Mouse (Mus musculus): ENCODE measurements around the gene Eif3f.

The Eif3f gene

GRCm38 (mm10) chr7:108933794-108934731 lies at the start of gene Eif3f:
TSS of gene Eif3f (plus strand) at chr7:108934417.
- DNase-seq = peak; percentile 91

- no peak for DNase-seq
Observed at GRCm38 (mm10) chr7:108884906-108885305, 49.3 kb upstream of the Eif3f start, which contains the start of gene Olfr518. TSS of gene Olfr518 (minus strand) at chr7:108885006.

GRCm38 (mm10) chr7:108894320-108894719 lies 39.9 kb upstream of the Eif3f start, which contains the start of gene Olfr519:
TSS of gene Olfr519 (minus strand) at chr7:108894420.
- DNase-seq = no peak

GRCm38 (mm10) chr7:108903969-108904368 lies 30.2 kb upstream of the Eif3f start:
- no peak for DNase-seq

- DNase-seq = no peak
Observed at GRCm38 (mm10) chr7:108927043-108927442, 7.2 kb upstream of the Eif3f start.

- no peak for DNase-seq
Observed at GRCm38 (mm10) chr7:108928280-108929188, 5.7 kb upstream of the Eif3f start.

GRCm38 (mm10) chr7:108929726-108930393 lies 4.4 kb upstream of the Eif3f start, which contains the start of gene Nlrp10:
TSS of gene Nlrp10 (minus strand) at chr7:108930178.
- DNase-seq = no peak

- no peak for DNase-seq
Observed at GRCm38 (mm10) chr7:108934836-108935235, 619 bp downstream of the Eif3f start.

- no peak for DNase-seq
Observed at GRCm38 (mm10) chr7:108935411-108935810, 1.2 kb downstream of the Eif3f start.

- DNase-seq = no peak
Observed at GRCm38 (mm10) chr7:108936591-108936990, 2.4 kb downstream of the Eif3f start.

GRCm38 (mm10) chr7:108941466-108941865 lies 7.2 kb downstream of the Eif3f start:
- DNase-seq = no peak

- DNase-seq = peak; percentile 51
Observed at GRCm38 (mm10) chr7:108944002-108944401, 9.8 kb downstream of the Eif3f start.

- DNase-seq = no peak
Observed at GRCm38 (mm10) chr7:108948611-108949010, 14.4 kb downstream of the Eif3f start.

GRCm38 (mm10) chr7:108949301-108949700 lies 15.1 kb downstream of the Eif3f start:
- no peak for DNase-seq

- peak; percentile 21 for DNase-seq
Observed at GRCm38 (mm10) chr7:108950312-108950761, 16.1 kb downstream of the Eif3f start, which contains the start of gene Tub. TSS of gene Tub (plus strand) at chr7:108950338.

- DNase-seq = no peak
Observed at GRCm38 (mm10) chr7:108950762-108951331, 16.6 kb downstream of the Eif3f start.

GRCm38 (mm10) chr7:108952801-108953200 lies 18.6 kb downstream of the Eif3f start:
- no peak for DNase-seq

- peak; percentile 55 for DNase-seq
Observed at GRCm38 (mm10) chr7:108954185-108954584, 20.0 kb downstream of the Eif3f start.

GRCm38 (mm10) chr7:108957734-108958133 lies 23.5 kb downstream of the Eif3f start:
- DNase-seq = no peak

GRCm38 (mm10) chr7:108965968-108966367 lies 31.8 kb downstream of the Eif3f start:
- DNase-seq = no peak

- DNase-seq = peak; percentile 43
Observed at GRCm38 (mm10) chr7:108966742-108967362, 32.6 kb downstream of the Eif3f start.

Data from liver (tissue).